Mouse (Mus musculus) liver, embryonic 15.5 days (tissue): ENCODE data around the gene Snx10. TPM values are rescaled to one million over a fixed set of nuclear protein-coding genes. Genes with fewer than 3 reads are reported as not detected.

ENCODE experiments used
- ATAC-seq: fragments of 200-750 bp; cut with Nextera tagmentation; 2 replicates; pipeline ENCODE4 v1.8.0; 2017; ENCODE audit warnings: moderate number of reproducible peaks, mild to moderate bottlenecking, moderate library complexity; ENCODE audit not compliant: insufficient read depth
- H3K27ac ChIP-seq: fragments of 300-500 bp; sonication (generic); replicated peaks from 2 replicates; pipeline ENCODE4 v1.5.1; 2015; ENCODE audit warnings: mild to moderate bottlenecking, inconsistent platforms
- H3K27me3 ChIP-seq: fragments of 300-500 bp; sonication (generic); 2 replicates; pipeline ENCODE4 v1.6.1; 2015; ENCODE audit warnings: mild to moderate bottlenecking, inconsistent platforms
- H3K36me3 ChIP-seq: fragments of 300-500 bp; sonication (generic); replicated peaks from 2 replicates; pipeline ENCODE4 v1.6.1; 2015; ENCODE audit warnings: moderate library complexity, mild to moderate bottlenecking, inconsistent platforms
- H3K4me1 ChIP-seq: fragments of 300-500 bp; sonication (generic); replicated peaks from 2 replicates; pipeline ENCODE4 v1.6.1; 2015; ENCODE audit warnings: inconsistent platforms
- H3K4me2 ChIP-seq: fragments of 300-500 bp; sonication (generic); 2 replicates; pipeline ENCODE4 v1.6.1; 2015; ENCODE audit warnings: moderate library complexity, mild to moderate bottlenecking, inconsistent platforms
- H3K4me3 ChIP-seq: fragments of 300-500 bp; sonication (generic); replicated peaks from 2 replicates; pipeline ENCODE4 v1.5.1; 2015; ENCODE audit warnings: mild to moderate bottlenecking, inconsistent platforms
- H3K9ac ChIP-seq: fragments of 300-500 bp; sonication (generic); 2 replicates; pipeline ENCODE4 v1.6.1; 2015; ENCODE audit warnings: moderate library complexity, mild to moderate bottlenecking, inconsistent platforms
- H3K9me3 ChIP-seq: fragments of 300-500 bp; sonication (generic); replicated peaks from 2 replicates; pipeline ENCODE4 v1.6.1; 2016; ENCODE audit warnings: inconsistent platforms
- WGBS: fragments of 180-500 bp; shearing (Covaris S2); methylation state at CpG from one replicate; pipeline ENCODE4 v1.1.7; 2015; ENCODE audit warnings: mixed read lengths; ENCODE audit not compliant: insufficient replicate concordance; 5-methylcytosine and 5-hydroxymethylcytosine counted together
- polyA plus RNA-seq: library from polyadenylated mRNA; unstranded; fragments of >200 nt; fragmentation: Nextera tagmentation; extraction: Ambion mirVana; gene quantifications from 2 replicates; pipeline ENCODE4 v1.2.1, GENCODE M21; 2015

The Snx10 gene
- polyA plus RNA-seq, 1 experiment from 2014 or later: 8.0 TPM

DNA sequence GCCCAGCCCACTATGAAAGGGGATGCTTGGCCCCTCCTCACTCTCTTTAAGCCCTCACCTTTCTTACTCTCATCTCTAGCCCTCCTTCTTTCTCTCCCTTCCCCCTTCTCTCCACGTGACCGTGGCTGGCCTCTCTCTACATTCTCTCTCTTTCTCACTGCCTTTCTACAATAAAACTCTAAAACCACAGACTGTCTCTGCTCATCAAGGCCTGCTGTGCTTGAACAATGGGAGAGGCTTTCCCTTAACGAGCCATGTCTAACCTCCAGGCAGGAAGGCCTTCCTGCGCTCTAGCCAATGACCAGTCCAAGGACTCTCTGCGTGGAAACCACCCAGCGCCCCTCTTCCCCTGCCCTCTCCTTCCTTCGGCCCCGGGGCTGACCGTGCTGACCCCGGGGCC, 11.9 kb downstream of the Snx10 start:
- Histone ChIP-seq H3K4me2 (no peak overlapping the region), H3K27me3 (no peaks in the 10 kb centered on the region), H3K4me3 (no peak overlapping the region), H3K9ac (no peak overlapping the region), H3K9me3 (no peaks in the 10 kb centered on the region), H3K36me3 (no peaks in the 10 kb centered on the region), H3K27ac (no peak overlapping the region), H3K4me1 (peaks cover 8% of the 10 kb centered on the region)
- 67% methylated on average over 10 of the region's 10 CpGs for WGBS
- no peak for ATAC-seq

DNA sequence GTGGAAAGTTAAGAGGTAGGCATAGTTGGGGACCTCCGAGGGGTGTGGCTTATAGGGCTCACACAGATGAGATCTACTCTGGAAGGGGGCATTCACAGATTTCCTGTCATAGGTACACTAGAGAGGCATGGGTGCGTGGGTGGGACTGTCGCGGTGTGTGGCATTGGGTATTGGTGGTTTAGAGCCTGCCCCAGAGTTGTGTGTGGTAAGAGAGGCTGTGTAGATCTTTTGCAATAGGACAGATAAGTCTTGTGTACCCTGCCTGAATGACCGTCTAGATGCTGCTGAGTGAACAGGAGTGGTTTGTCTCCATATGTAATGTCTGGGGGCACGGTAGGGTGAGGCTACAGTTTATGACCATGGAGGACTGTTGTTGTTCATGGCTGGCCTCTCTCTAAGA, 16.8 kb downstream of the Snx10 start:
- no peaks in the 10 kb centered on the region for H3K36me3 ChIP-seq
- WGBS: 53% methylated on average over 6 of the region's 6 CpGs
- no peaks in the 10 kb centered on the region for H3K9me3 ChIP-seq
- peak; percentile 35 for ATAC-seq
- no peak overlapping the region for H3K4me2 ChIP-seq
- H3K4me3 ChIP-seq: no peak overlapping the region
- H3K27me3 ChIP-seq: no peaks in the 10 kb centered on the region
- peaks cover 21% of the 10 kb centered on the region for H3K4me1 ChIP-seq
- H3K27ac ChIP-seq: peak overlapping the region; percentile 65
- H3K9ac ChIP-seq: no peak overlapping the region

DNA sequence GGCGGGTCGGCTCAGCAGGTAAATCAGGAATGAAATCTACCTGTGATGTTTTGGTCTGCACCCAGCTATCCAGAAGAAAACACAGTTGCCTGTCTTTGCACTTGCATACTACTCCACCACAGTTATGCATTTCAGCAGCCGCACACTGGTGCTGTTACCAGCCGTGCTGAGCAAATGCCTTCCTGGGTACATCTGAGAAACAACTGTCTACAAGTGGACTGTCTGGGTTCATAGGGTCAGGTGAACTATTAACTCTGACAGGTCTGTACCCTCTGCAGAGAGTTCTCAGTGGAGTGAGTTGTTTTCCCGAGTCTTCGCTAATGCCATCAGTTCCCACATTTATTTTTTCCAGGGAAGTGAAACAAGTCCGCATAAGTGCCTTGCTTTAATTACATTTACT, 17.7 kb downstream of the Snx10 start:
- peak overlapping the region; percentile 25 for H3K4me2 ChIP-seq
- H3K9me3 ChIP-seq: no peaks in the 10 kb centered on the region
- no peak overlapping the region for H3K9ac ChIP-seq
- peaks cover 28% of the 10 kb centered on the region for H3K4me1 ChIP-seq
- WGBS: 60% methylated on average over 7 of the region's 7 CpGs
- peak; percentile 71 for ATAC-seq
- H3K4me3 ChIP-seq: no peak overlapping the region
- no peaks in the 10 kb centered on the region for H3K36me3 ChIP-seq
- peak overlapping the region; percentile 65 for H3K27ac ChIP-seq
- no peaks in the 10 kb centered on the region for H3K27me3 ChIP-seq

DNA sequence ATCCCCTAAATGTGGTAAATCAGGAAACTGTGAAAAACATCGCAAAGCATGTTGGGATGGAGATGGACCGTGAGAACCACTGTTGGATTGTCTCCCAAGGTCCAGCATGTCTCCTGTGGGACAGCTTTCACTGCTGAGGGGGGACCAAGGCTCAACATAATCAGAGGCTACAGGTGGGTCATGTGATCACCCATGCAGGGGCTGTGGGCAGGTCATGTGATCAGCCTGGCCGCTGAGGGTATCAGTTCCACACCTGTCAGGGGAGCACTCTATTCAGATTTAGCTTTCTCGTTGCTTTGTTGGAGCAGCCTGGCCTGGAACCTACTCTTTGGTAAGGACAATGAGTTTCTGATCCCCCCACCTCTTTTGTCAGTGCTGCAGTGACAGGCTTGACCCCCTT, 18.4 kb downstream of the Snx10 start:
- Histone ChIP-seq H3K27ac (peak overlapping the region; percentile 65), H3K4me2 (no peak overlapping the region), H3K9me3 (no peaks in the 10 kb centered on the region), H3K36me3 (no peaks in the 10 kb centered on the region), H3K9ac (no peak overlapping the region), H3K4me3 (no peak overlapping the region), H3K27me3 (no peaks in the 10 kb centered on the region), H3K4me1 (peaks cover 31% of the 10 kb centered on the region)
- 78% methylated on average over 4 of the region's 4 CpGs for WGBS
- ATAC-seq: no peak

DNA sequence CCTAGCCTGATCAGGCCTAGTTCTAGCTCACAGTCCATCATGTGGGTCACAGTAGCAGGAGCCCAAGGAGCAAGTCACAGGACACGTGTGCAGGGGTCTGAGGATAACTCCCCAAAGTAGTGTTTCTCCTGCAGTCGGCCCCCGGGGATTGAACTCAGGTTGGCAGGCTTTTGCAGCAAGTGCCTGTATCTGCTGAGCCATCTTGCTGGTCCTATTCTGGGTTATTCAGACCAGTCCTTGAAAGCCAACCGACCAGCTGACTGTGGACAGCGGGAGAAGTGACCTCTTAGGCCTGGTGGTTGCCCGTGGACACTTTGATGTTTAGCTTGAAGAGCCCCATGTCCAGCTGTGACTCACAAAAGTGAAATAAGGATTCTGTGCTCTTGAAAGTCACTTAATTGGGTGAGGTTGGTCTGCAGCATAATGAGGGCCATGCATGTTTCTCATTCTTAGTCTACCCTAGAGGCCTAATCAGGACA, 20.0 kb downstream of the Snx10 start:
- Histone ChIP-seq H3K9me3 (no peaks in the 10 kb centered on the region), H3K4me1 (peaks cover 31% of the 10 kb centered on the region), H3K27ac (0 out of 2 replicates have a peak overlapping the region, but pooled peaks have one; percentile 12), H3K9ac (no peak overlapping the region), H3K4me2 (no peak overlapping the region), H3K36me3 (no peaks in the 10 kb centered on the region), H3K27me3 (no peaks in the 10 kb centered on the region), H3K4me3 (no peak overlapping the region)
- WGBS: 66% methylated on average over 6 of the region's 6 CpGs
- no peak for ATAC-seq

DNA sequence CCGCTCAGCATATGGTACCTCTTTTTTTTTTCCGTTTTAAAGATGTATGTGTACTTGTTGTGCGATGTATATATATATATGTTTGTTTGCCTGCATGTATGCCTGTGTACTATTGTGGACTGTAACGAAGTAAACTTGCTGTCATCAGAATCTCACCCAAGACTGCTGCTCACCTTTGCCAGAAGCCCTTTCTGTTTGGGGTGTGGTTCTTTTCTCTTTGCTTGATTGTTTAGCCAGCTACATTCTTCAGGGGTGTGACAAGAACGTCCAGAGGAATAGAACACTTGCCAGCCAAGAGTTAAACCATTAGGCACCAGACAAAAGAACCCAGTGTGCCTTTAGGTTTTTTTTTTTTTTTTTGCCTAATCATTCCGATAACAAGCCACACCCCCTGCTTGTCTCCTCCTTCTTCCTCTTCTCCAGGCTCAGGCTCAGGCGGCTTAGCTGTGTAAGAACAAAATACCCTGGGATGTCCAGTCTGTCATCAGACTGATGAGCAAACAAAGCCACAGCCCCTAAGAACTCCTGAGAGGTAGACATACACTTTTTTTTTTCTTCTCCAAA, 20.5 kb downstream of the Snx10 start:
- Histone ChIP-seq H3K9ac (no peak overlapping the region), H3K36me3 (no peaks in the 10 kb centered on the region), H3K27ac (peak overlapping the region; percentile 12; the same call in 1 of the 2 replicates), H3K9me3 (no peaks in the 10 kb centered on the region), H3K4me3 (no peak overlapping the region), H3K27me3 (no peaks in the 10 kb centered on the region), H3K4me2 (peak overlapping the region; percentile 46), H3K4me1 (peaks cover 31% of the 10 kb centered on the region)
- WGBS: 37% methylated on average over 7 of the region's 7 CpGs
- no peak for ATAC-seq

DNA sequence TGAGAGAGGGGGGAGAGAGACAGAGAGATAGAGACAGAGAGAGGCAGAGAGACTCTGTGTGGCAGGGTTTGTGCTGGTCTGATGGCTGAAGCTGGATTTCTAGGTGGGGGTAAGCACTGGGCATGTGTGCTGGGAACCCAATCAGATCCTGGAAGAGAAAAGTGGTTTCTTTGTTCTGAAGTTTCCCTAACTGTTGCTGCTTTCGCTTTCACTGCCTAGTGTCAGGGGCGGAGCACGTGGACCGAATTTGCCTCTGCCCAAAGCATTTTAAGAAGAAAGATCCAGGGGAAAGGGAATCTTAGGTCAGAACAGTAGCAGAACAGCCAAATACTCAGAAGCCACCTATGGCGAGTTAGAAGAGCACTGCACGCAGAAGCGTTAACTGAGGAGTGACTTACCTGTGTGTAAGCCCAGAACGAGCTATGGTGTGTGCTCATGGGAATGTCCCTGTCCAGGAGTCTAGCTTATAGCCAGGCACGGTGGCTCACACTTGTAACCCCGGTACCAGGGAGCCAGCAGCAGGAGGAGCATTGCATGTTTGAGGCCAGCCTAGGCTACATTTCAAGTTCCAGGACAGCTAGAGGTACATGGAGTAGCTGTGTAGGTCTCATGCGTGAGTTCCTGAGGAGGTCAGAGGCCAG, 21.6 kb downstream of the Snx10 start:
- H3K9ac ChIP-seq: no peak overlapping the region
- H3K27me3 ChIP-seq: no peaks in the 10 kb centered on the region
- no peaks in the 10 kb centered on the region for H3K9me3 ChIP-seq
- peaks cover 35% of the 10 kb centered on the region for H3K4me1 ChIP-seq
- ATAC-seq: no peak
- H3K27ac ChIP-seq: peak overlapping the region; percentile 58
- H3K36me3 ChIP-seq: no peaks in the 10 kb centered on the region
- H3K4me3 ChIP-seq: peak overlapping the region; percentile 11; the same call in 1 of the 2 replicates
- peak overlapping the region; percentile 46 for H3K4me2 ChIP-seq
- 49% methylated on average over 11 of the region's 11 CpGs for WGBS

DNA sequence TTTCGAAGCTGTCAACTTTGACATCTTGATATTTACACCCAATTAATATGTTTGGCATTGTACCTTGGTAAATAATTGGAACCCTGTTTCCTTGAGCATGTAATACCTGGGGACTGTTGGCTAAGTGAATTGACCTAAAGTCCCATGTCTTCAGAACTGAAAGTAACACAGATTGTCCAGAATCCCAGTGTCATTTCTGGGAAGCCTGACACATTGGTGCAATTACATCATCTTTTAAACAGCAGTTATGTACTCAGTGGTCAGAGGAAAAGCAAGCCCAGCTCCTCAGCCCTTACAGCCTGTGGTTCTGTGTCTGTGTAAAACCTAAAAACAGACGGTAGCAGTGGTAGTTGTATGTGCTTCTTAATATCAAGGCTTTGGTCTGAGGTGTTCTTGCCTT, 22.4 kb downstream of the Snx10 start:
- 50% methylated on average over 2 of the region's 2 CpGs for WGBS
- Histone ChIP-seq H3K4me1 (peaks cover 35% of the 10 kb centered on the region), H3K4me3 (no peak overlapping the region), H3K4me2 (no peak overlapping the region), H3K36me3 (no peaks in the 10 kb centered on the region), H3K27me3 (no peaks in the 10 kb centered on the region), H3K27ac (no peak overlapping the region), H3K9me3 (no peaks in the 10 kb centered on the region), H3K9ac (no peak overlapping the region)
- no peak for ATAC-seq

DNA sequence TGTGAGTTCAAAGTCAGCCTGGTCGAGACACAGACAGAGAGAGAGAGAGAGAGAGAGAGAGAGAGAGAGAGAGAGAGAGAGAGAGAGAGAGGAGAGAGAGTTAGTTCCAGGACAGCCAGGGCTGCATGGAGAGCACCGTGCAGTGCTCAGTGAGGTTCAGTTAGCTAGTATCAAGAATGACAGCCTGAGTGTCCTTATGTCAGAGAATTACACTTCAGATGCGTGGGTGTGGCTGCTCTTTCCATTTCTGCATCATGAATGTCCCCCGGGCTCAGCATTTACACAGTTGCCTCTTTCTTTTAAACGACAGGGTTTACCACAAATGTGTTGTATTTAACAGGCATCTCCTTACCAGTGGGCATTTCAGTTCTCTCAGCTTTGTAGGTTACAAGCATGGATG, 25.1 kb downstream of the Snx10 start:
- Histone ChIP-seq H3K4me2 (no peak overlapping the region), H3K27ac (no peak overlapping the region), H3K4me1 (peaks cover 28% of the 10 kb centered on the region), H3K9ac (no peak overlapping the region), H3K36me3 (no peaks in the 10 kb centered on the region), H3K27me3 (no peaks in the 10 kb centered on the region), H3K9me3 (no peaks in the 10 kb centered on the region), H3K4me3 (no peak overlapping the region)
- 53% methylated on average over 5 of the region's 5 CpGs for WGBS
- no peak for ATAC-seq

DNA sequence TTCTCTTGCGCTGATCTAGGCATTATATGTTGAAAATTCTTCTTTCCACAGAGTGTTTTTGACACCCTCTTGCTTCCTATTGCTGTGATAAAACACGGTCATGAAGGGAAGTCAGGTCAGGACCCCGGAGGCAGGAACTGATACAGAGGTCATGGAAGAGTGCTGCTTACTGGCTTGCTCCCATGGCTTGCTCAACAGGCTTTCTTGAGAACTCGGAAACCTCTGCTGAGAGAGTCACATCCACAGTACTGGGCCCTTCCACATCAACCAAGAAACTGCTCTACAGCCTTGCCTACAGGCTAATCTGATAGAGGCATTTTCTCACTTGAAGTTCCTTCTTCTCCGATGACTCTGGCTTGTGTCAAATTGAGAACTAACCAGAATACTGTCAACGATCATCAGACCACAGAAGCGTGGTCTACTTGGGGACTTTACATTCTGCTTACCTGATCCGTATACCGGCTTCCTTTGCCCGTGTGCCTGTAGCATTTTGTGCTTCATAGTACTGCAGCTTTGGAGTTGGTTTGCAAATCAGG, 27.6 kb downstream of the Snx10 start:
- Histone ChIP-seq H3K9ac (no peak overlapping the region), H3K4me2 (no peak overlapping the region), H3K36me3 (no peaks in the 10 kb centered on the region), H3K27ac (no peak overlapping the region), H3K9me3 (no peaks in the 10 kb centered on the region), H3K4me3 (no peak overlapping the region), H3K27me3 (no peaks in the 10 kb centered on the region), H3K4me1 (peaks cover 8% of the 10 kb centered on the region; the same call in 1 of the 2 replicates)
- ATAC-seq: no peak
- WGBS: 35% methylated on average over 10 of the region's 10 CpGs

DNA sequence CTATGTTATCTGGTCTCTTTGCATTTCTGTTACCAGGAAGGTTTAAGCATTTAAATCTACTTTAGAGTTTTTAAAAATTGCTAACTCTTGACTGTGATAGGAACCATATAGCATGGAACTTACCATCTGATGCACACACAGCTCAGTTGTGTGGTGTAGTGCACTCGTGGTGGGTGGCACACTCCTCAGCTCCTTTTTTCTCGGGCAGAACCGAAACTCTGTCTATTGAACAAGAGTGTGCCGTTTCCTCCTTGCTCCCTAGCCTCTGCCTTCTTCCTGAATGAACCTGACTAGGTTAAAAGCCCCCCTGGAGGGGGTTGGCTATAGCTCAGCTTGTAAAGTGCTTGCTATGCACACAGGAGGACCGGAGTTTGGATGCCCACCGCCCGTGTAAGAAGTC, 32.9 kb downstream of the Snx10 start:
- no peak overlapping the region for H3K27ac ChIP-seq
- 72% methylated on average over 7 of the region's 7 CpGs for WGBS

More for the DNA sequence above, 32.9 kb downstream of the Snx10 start:
- no peak overlapping the region for H3K4me2 ChIP-seq
- H3K9me3 ChIP-seq: no peaks in the 10 kb centered on the region
- no peak overlapping the region for H3K4me3 ChIP-seq
- ATAC-seq: no peak
- H3K27me3 ChIP-seq: no peaks in the 10 kb centered on the region
- H3K9ac ChIP-seq: no peak overlapping the region
- no peaks in the 10 kb centered on the region for H3K4me1 ChIP-seq
- no peaks in the 10 kb centered on the region for H3K36me3 ChIP-seq
